Mouse (Mus musculus) left cerebral cortex, postnatal 4 days (tissue): ENCODE measurements at regions not wholly inside any gene's neighbourhood (a gene's known extent, or its start where the extent isn't known, plus 50 kb on each side); places are given as distances from the start of the nearest gene placed in this dataset.

Source experiments
- DNase-seq: peaks from one replicate; pipeline ENCODE4 v3.0.0-alpha.2; 2022
- intact Hi-C: fragments of 180-260 bp; cut with DNase I; formaldehyde crosslinking; loops from one replicate; pipeline ENCODE4 v1.15.1; 2025

- intact Hi-C loops = no loop called here
- DNase-seq = no peak
Measured at GRCm38 (mm10) chr17:74920056-74920455, 85.3 kb upstream of the Ltbp1 start.

GRCm38 (mm10) chr17:74921413-74921812 is 84.0 kb upstream of the Ltbp1 start:
- intact Hi-C loops = no loop called here
- DNase-seq = no peak

GRCm38 (mm10) chr17:74922016-74922415 is 83.4 kb upstream of the Ltbp1 start:
- no peak for DNase-seq
- intact Hi-C loops = no loop called here

GRCm38 (mm10) chr17:74922591-74922990 is 82.8 kb upstream of the Ltbp1 start:
- peak; percentile 57 for DNase-seq
- intact Hi-C loops = no loop called here

GRCm38 (mm10) chr17:74923101-74923500 is 82.3 kb upstream of the Ltbp1 start:
- DNase-seq = no peak
- intact Hi-C loops = no loop called here

GRCm38 (mm10) chr17:74925131-74925530 is 80.2 kb upstream of the Ltbp1 start:
- intact Hi-C loops = no loop called here
- no peak for DNase-seq

GRCm38 (mm10) chr17:74927981-74928380 is 77.4 kb upstream of the Ltbp1 start:
- DNase-seq = no peak
- intact Hi-C loops = no loop called here

GRCm38 (mm10) chr17:74931540-74931939 is 73.8 kb upstream of the Ltbp1 start:
- DNase-seq = no peak
- intact Hi-C loops = no loop called here

- no peak for DNase-seq
Measured at GRCm38 (mm10) chr17:74941393-74941792, 64.0 kb upstream of the Ltbp1 start.

GRCm38 (mm10) chr17:74942984-74943801 is 62.2 kb upstream of the Ltbp1 start:
- DNase-seq = no peak
- intact Hi-C loops = no loop called here

More at GRCm38 (mm10) chr17:74941393-74941792, 64.0 kb upstream of the Ltbp1 start:
- intact Hi-C loops = no loop called here

GRCm38 (mm10) chr17:74943802-74944193 is 61.6 kb upstream of the Ltbp1 start:
- intact Hi-C loops = no loop called here
- DNase-seq = no peak

- intact Hi-C loops = no loop called here
- DNase-seq = no peak
Measured at GRCm38 (mm10) chr17:74945149-74945548, 60.2 kb upstream of the Ltbp1 start.

GRCm38 (mm10) chr17:74948476-74948875 is 56.9 kb upstream of the Ltbp1 start:
- no peak for DNase-seq
- intact Hi-C loops = no loop called here

GRCm38 (mm10) chr17:74950316-74950715 is 55.1 kb upstream of the Ltbp1 start:
- DNase-seq = no peak
- intact Hi-C loops = no loop called here

GRCm38 (mm10) chr17:74954988-74955387 is 50.4 kb upstream of the Ltbp1 start:
- DNase-seq = no peak
- intact Hi-C loops = no loop called here
